Mouse (Mus musculus) spleen, postnatal 10 days (tissue): ENCODE results near the gene Acsl1.

Experiments
- DNase-seq, 2 experiments: peaks; one replicate each; pipeline ENCODE4 v3.0.0; 2021 to 2022; ENCODE audit warnings: low spot score in 2 of 2

Gene Acsl1

GRCm38 (mm10) chr8:46470792-46471781 lies at the start of gene Acsl1:
Gene Acsl1, plus strand, starts transcription at chr8:46471037.
- DNase-seq: peak; percentile 100

- no peak for DNase-seq
Measured at GRCm38 (mm10) chr8:46421515-46421914, 49.3 kb upstream of the Acsl1 start.

- DNase-seq: no peak
Measured at GRCm38 (mm10) chr8:46427940-46428339, 42.9 kb upstream of the Acsl1 start.

- DNase-seq: no peak
Measured at GRCm38 (mm10) chr8:46429871-46430270, 41.0 kb upstream of the Acsl1 start.

- DNase-seq: no peak
Measured at GRCm38 (mm10) chr8:46431921-46432320, 38.9 kb upstream of the Acsl1 start.

- no peak for DNase-seq
Measured at GRCm38 (mm10) chr8:46432581-46432980, 38.3 kb upstream of the Acsl1 start.

- DNase-seq: no peak
Measured at GRCm38 (mm10) chr8:46433656-46434055, 37.2 kb upstream of the Acsl1 start.

GRCm38 (mm10) chr8:46438491-46438890 lies 32.3 kb upstream of the Acsl1 start:
- no peak for DNase-seq

GRCm38 (mm10) chr8:46445964-46446915 lies 24.6 kb upstream of the Acsl1 start:
- DNase-seq: no peak

- DNase-seq: no peak
Measured at GRCm38 (mm10) chr8:46447334-46447733, 23.5 kb upstream of the Acsl1 start.

GRCm38 (mm10) chr8:46448606-46449005 lies 22.2 kb upstream of the Acsl1 start:
- DNase-seq: no peak

- DNase-seq: no peak
Measured at GRCm38 (mm10) chr8:46449063-46449462, 21.8 kb upstream of the Acsl1 start.

GRCm38 (mm10) chr8:46449723-46450251 lies 21.1 kb upstream of the Acsl1 start:
- DNase-seq: no peak

GRCm38 (mm10) chr8:46458215-46458811 lies 12.5 kb upstream of the Acsl1 start:
- DNase-seq: no peak

- DNase-seq: no peak
Measured at GRCm38 (mm10) chr8:46468400-46468799, 2.4 kb upstream of the Acsl1 start.

GRCm38 (mm10) chr8:46469071-46469769 lies 1.6 kb upstream of the Acsl1 start:
- peak in 1 of 2 experiments; percentile 1 for DNase-seq

- no peak for DNase-seq
Measured at GRCm38 (mm10) chr8:46470091-46470791, 596 bp upstream of the Acsl1 start.

GRCm38 (mm10) chr8:46471926-46472485 lies 1.2 kb downstream of the Acsl1 start:
- peak in 1 of 2 experiments; percentile 17 for DNase-seq

GRCm38 (mm10) chr8:46474120-46474519 lies 3.3 kb downstream of the Acsl1 start:
- no peak for DNase-seq

- no peak for DNase-seq
Measured at GRCm38 (mm10) chr8:46474634-46475033, 3.8 kb downstream of the Acsl1 start.
